Mouse (Mus musculus) intestine, embryonic 15.5 days (tissue): ENCODE measurements around the gene Uvssa. TPM values are rescaled to one million over a fixed set of nuclear protein-coding genes. Genes with fewer than 3 reads are reported as not detected.
"Not testable (repeated sequence)": the region's sequence is repeated elsewhere in the genome, so short reads cannot be mapped to it uniquely, and the experiment has no call there.

Experiments
- ATAC-seq: fragments of 200-750 bp; cut with Nextera tagmentation; 2 replicates; pipeline ENCODE4 v1.8.0; 2017; ENCODE audit warnings: moderate TSS enrichment, moderate library complexity
- H3K27ac ChIP-seq: fragments of 300-500 bp; sonication (generic); 2 replicates; pipeline ENCODE4 v1.5.1; 2015; ENCODE audit warnings: mild to moderate bottlenecking, inconsistent platforms
- H3K27me3 ChIP-seq: fragments of 300-500 bp; sonication (generic); replicated peaks from 2 replicates; pipeline ENCODE4 v1.6.1; 2015; ENCODE audit warnings: inconsistent platforms
- H3K36me3 ChIP-seq: fragments of 300-500 bp; sonication (generic); 2 replicates; pipeline ENCODE4 v1.6.1; 2015; ENCODE audit warnings: inconsistent platforms
- H3K4me1 ChIP-seq: fragments of 300-500 bp; sonication (generic); replicated peaks from 2 replicates; pipeline ENCODE4 v1.6.1; 2015; ENCODE audit warnings: inconsistent platforms
- H3K4me2 ChIP-seq: fragments of 300-500 bp; sonication (generic); replicated peaks from 2 replicates; pipeline ENCODE4 v1.6.1; 2015; ENCODE audit warnings: mild to moderate bottlenecking, inconsistent platforms
- H3K4me3 ChIP-seq: fragments of 300-500 bp; sonication (generic); replicated peaks from 2 replicates; pipeline ENCODE4 v1.5.1; 2015; ENCODE audit warnings: inconsistent platforms
- H3K9ac ChIP-seq: fragments of 300-500 bp; sonication (generic); 2 replicates; pipeline ENCODE4 v1.6.1; 2015; ENCODE audit warnings: inconsistent platforms
- H3K9me3 ChIP-seq: fragments of 300-500 bp; sonication (generic); 2 replicates; pipeline ENCODE4 v1.6.1; 2016; ENCODE audit warnings: inconsistent platforms
- WGBS: fragments of 180-500 bp; shearing (Covaris S2); methylation state at CpG from one replicate; pipeline ENCODE4 v1.1.7; 2015; 5-methylcytosine and 5-hydroxymethylcytosine counted together
- polyA plus RNA-seq: library from polyadenylated mRNA; unstranded; fragments of >200 nt; fragmentation: Nextera tagmentation; extraction: Ambion mirVana; gene quantifications from 2 replicates; pipeline ENCODE4 v1.2.1, GENCODE M21; 2015

Gene Uvssa
- 6.7 and 6.8 TPM in 2 replicates for polyA plus RNA-seq

DNA sequence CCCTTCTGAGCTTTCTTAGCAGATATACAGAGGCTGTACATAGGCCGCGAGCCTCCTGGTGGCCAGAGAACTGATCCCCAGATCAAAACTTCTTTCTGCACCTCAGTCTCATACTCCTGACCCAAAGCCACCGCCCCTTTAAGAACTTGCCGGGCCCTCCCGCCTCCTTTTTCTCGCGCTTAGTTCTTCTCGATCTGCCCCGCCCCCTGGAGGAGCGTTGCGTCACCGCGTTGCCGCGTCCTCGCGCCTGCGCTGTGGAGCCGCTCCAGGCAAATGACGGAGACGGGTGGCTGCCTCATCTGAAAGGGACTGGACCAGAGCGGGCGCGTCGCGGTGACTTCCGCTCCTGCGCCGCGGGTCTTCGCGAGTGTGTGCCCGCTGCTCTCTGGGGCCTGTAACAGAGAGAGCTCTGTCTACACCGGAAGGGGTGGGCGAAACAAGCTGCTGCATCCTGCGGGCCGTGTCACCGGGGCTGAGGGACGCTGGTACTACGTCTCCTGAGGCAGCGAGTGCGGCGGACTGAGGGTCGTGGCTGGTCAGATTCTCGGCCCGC lies at the start of gene Uvssa:
Gene Uvssa (plus strand): TSS at position 248 of the 553 bp plus-strand sequence.
- WGBS: under 1% methylated on average over 46 of the region's 46 CpGs
- peak within 1 kb of the TSS; percentile 66 for H3K4me3 ChIP-seq
- no peaks in the 10 kb centered on the region for H3K9me3 ChIP-seq
- peak within 1 kb of the TSS; percentile 85 for H3K4me2 ChIP-seq
- no peaks in the 10 kb centered on the region for H3K27me3 ChIP-seq
- ATAC-seq: peak; percentile 98
- H3K4me1 ChIP-seq: peaks cover 4% of the 10 kb centered on the region
- peak within 1 kb of the TSS; percentile 97 for H3K27ac ChIP-seq
- 0 out of 2 replicates have a peak, but pooled peaks cover 8% of the 10 kb centered on the region for H3K36me3 ChIP-seq
- H3K9ac ChIP-seq: peak within 1 kb of the TSS; percentile 80

DNA sequence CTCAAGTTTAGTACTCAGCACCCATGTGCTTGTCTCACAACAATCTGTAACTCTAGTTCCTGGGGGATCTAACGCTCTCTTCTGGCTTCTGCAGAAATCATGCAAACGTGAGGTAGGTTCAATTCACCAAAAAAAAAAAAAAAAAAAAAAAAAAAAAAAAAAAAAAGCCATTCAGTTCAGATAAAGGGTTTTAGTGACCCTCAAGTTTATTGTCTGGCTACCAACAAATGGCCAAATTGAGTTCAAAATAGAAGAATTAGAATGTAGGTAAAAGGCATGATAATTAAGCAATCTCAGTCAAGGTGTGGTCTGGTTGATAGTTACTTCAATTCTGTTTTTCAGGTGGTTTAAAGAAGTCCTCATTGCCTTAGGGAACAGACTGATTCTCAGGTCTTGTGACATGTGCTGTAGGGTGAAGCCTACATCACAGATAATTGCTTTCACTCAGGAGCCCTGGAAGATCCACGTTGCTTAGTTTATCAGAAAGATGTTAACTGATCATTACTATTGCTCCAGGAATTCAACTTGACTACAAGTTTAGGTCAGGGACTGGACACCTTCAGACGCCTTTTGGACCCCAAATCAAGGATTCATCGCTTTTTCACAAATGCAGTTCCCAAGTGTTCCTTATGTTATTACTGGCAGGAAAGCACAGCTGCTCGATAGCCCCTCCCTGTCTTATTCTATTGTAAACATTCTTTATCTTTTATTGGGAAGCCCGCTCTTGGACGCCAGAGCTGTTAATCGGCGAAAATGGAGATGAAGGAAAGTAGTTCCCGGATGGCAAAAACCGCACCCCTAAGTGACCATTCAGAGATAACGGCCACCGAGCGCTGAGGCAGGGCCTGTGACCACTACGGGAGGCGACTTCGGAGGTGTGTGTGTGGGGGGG lies 43.7 kb upstream of the Uvssa start:
- H3K27ac ChIP-seq: peak overlapping the region; percentile 82
- peaks cover 13% of the 10 kb centered on the region; the same call in 1 of the 2 replicates for H3K4me1 ChIP-seq
- H3K9ac ChIP-seq: peak overlapping the region; percentile 64
- no peaks in the 10 kb centered on the region for H3K27me3 ChIP-seq
- no peaks in the 10 kb centered on the region for H3K9me3 ChIP-seq
- 20% methylated on average over 18 of the region's 18 CpGs for WGBS
- H3K36me3 ChIP-seq: peaks cover 8% of the 10 kb centered on the region; the same call in 1 of the 2 replicates
- peak overlapping the region; percentile 99 for H3K4me3 ChIP-seq
- peak overlapping the region; percentile 72 for H3K4me2 ChIP-seq
- ATAC-seq: no peak

DNA sequence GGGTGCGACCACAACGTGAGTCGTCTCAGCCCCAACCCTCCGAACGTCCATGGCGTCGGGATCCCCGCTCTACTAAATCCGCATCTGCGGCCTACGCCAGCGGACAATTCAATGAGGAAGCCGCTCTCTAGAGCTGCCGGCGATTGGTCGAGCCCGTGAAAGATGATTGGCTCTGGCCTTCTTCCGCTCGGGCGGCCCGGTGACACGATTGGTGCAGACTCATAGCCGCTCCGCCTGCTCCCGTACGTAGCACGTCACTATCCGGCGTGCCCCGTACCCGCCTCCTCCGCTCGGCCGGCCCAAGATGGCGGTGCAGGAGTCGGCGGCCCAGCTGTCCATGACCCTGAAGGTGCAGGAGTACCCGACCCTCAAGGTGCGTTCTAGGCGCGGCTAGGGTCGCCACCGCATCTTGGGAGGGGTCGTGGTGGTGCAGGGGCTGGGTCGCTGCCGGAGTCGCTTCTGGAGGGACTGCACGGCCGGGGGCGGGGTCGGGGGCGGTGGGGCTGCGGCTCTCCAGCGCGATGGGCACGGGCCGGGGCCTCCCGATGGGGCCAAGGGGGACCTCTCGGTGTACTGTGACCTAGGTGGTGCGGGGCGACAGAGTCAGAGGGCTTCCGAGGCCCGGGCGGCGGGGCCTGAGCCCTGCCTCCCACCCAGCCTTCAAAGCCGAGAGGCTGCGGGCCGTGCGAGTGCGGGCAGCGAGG lies 42.9 kb upstream of the Uvssa start, which contains the start of gene Maea:
Gene Maea (plus strand): TSS at position 237 of the 704 bp plus-strand sequence.
- H3K4me2 ChIP-seq: peak within 1 kb of the TSS; percentile 74
- ATAC-seq: peak; percentile 100
- H3K4me1 ChIP-seq: peaks cover 13% of the 10 kb centered on the region; the same call in 1 of the 2 replicates
- peak within 1 kb of the TSS; percentile 99 for H3K4me3 ChIP-seq
- under 1% methylated on average over 71 of the region's 71 CpGs for WGBS
- no peaks in the 10 kb centered on the region for H3K27me3 ChIP-seq
- no peaks in the 10 kb centered on the region for H3K9me3 ChIP-seq
- peak within 1 kb of the TSS; percentile 85 for H3K27ac ChIP-seq
- peaks cover 8% of the 10 kb centered on the region; the same call in 1 of the 2 replicates for H3K36me3 ChIP-seq
- peak within 1 kb of the TSS; percentile 97 for H3K9ac ChIP-seq

DNA sequence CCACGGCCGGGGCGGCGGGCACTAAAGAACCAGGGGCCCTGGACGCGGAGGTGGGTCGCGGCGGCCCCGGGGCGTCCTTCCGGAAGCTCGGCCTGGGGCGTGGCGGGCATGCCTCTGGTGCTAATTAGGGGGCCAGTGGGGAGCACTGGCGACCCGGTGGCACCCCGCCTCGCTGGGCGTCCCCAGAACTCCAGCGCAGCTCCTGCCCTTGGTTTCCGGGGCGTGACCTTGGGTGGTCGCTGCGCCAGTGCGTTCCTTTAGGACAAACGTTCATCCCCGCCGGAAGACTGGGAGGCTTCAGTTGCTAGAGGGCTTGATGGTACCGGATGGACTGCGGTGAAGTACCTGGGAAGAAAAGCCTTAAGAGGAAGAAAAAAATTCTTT lies 42.4 kb upstream of the Uvssa start:
- peak overlapping the region; percentile 74 for H3K4me2 ChIP-seq
- peak overlapping the region; percentile 97 for H3K9ac ChIP-seq
- under 1% methylated on average over 31 of the region's 31 CpGs for WGBS
- H3K27me3 ChIP-seq: no peaks in the 10 kb centered on the region
- H3K36me3 ChIP-seq: peaks cover 8% of the 10 kb centered on the region; the same call in 1 of the 2 replicates
- no peak; the same call in 1 of the 2 replicates for ATAC-seq
- no peaks in the 10 kb centered on the region for H3K9me3 ChIP-seq
- H3K4me1 ChIP-seq: peaks cover 13% of the 10 kb centered on the region; the same call in 1 of the 2 replicates
- peak overlapping the region; percentile 99 for H3K4me3 ChIP-seq
- H3K27ac ChIP-seq: peak overlapping the region; percentile 85

DNA sequence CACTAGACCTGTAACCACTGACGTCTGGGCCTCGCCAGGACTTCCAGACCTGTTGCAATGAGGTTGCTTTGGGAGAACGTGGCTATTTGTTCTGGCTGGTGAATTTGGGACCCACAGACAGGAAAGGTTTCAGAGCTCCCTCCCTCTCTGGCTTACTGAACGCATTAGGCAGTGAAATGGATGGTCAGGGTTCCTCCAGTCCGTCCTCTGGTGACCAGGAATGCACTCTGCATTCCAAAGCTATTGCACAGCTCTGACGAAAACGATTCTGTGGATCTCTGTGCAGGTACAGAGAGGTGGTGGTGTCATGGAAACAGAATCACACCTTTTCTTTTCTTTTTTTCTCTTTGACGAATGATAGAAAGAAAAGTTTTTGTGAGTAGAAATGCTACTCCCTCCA lies 41.1 kb upstream of the Uvssa start:
- peaks cover 13% of the 10 kb centered on the region; the same call in 1 of the 2 replicates for H3K4me1 ChIP-seq
- no peak overlapping the region for H3K27ac ChIP-seq
- no peak overlapping the region for H3K4me3 ChIP-seq
- H3K9ac ChIP-seq: no peak overlapping the region
- no peaks in the 10 kb centered on the region for H3K9me3 ChIP-seq
- no peak for ATAC-seq
- peak overlapping the region; percentile 74 for H3K4me2 ChIP-seq
- 66% methylated on average over 8 of the region's 8 CpGs for WGBS
- H3K36me3 ChIP-seq: peaks cover 8% of the 10 kb centered on the region; the same call in 1 of the 2 replicates
- no peaks in the 10 kb centered on the region for H3K27me3 ChIP-seq

DNA sequence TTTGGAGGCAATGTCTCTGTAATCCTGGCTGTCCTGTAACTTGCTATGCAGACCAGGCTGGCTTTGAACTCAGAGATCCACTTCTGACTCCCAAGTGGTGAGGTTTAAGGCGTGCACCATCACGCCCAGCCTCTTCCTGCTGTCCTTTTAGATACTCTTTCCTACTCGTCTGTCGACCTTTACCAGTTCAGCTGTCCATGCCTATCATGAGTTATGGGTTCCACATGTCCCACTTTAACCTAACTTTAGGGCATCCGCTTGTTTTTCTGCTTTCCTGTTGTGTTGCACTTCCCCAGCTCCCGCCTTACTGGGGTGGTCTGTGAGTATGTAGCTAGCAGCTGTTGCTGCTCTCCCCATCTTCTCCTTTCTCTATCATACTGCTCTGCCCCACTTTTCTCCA lies 37.2 kb upstream of the Uvssa start:
- Histone ChIP-seq H3K4me2 (no peak overlapping the region), H3K36me3 (peaks cover 8% of the 10 kb centered on the region; the same call in 1 of the 2 replicates), H3K27me3 (no peaks in the 10 kb centered on the region), H3K4me3 (no peak overlapping the region), H3K27ac (no peak overlapping the region), H3K4me1 (peaks cover 11% of the 10 kb centered on the region; the same call in 1 of the 2 replicates), H3K9me3 (no peaks in the 10 kb centered on the region), H3K9ac (no peak overlapping the region)
- ATAC-seq: no peak
- 77% methylated on average over 6 of the region's 6 CpGs for WGBS

DNA sequence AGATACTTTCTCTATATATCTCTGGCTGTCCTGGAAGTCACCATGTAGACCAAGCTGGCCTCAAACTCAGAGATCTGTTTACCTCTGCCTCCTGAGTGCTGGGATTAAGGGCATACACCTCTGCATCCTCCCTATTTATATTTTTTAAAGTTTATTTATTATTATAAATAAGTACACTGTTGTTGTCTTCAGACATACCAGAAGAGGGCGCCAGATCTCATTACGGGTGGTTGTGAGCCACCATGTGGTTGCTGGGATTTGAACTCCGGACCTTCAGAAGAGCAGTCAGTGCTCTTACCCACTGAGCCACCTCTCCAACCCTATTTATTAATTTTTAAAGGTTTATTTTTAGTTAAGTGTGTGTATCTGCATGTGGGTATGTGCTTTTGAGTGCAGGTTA lies 36.1 kb upstream of the Uvssa start:
- not testable (repeated sequence) for H3K4me2 ChIP-seq, H3K36me3 ChIP-seq, H3K4me3 ChIP-seq, H3K27me3 ChIP-seq, H3K27ac ChIP-seq, H3K9ac ChIP-seq, ATAC-seq, H3K4me1 ChIP-seq, H3K9me3 ChIP-seq
- WGBS: 68% methylated on average over 3 of the region's 3 CpGs

DNA sequence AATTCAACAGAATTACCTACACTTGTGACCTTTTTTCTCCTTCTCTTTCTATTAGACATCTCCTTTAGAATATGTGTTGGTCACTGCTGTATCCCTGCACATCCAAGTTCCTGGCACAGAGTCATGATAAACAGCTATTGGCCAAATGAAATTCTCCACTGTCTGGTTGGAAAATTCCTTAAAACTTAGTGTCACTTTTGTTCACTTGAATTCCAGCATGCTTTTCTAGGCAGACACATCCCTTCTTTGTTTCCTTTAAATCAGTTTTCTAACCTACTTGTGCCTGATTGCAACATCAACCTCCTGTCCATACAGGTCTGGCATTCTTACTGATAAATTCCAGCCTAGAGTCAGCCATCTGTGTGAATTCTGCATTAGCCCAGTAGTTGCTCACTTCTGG lies 35.5 kb upstream of the Uvssa start:
- H3K9ac ChIP-seq: no peak overlapping the region
- H3K27me3 ChIP-seq: no peaks in the 10 kb centered on the region
- no peak for ATAC-seq

DNA sequence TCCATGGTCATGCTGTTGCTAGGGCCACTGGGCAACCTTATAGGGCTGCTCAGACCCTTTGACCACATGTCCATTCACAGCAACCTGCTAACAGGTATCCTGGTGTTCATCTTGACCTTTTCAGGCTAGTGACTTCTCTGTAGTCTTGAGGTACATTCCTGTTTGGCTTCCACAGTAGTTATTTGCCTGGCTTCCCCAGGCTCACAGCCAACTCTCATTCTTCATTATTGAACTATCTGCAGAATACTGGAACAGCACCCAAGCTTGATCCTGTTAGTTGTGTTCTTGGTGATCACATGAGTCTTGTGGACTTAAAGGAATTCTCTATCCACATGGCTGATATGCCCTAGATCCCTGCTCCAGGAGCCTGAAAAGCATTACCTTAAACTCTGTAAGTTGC lies 34.8 kb upstream of the Uvssa start:
- H3K9ac ChIP-seq: no peak overlapping the region
- H3K27me3 ChIP-seq: no peaks in the 10 kb centered on the region
- no peak overlapping the region for H3K4me2 ChIP-seq
- no peaks in the 10 kb centered on the region for H3K4me1 ChIP-seq
- H3K4me3 ChIP-seq: no peak overlapping the region
- ATAC-seq: no peak
- H3K27ac ChIP-seq: no peak overlapping the region
- peaks cover 8% of the 10 kb centered on the region; the same call in 1 of the 2 replicates for H3K36me3 ChIP-seq
- no peaks in the 10 kb centered on the region for H3K9me3 ChIP-seq

More for the DNA sequence above, 35.5 kb upstream of the Uvssa start:
- H3K36me3 ChIP-seq: peaks cover 8% of the 10 kb centered on the region; the same call in 1 of the 2 replicates
- H3K4me2 ChIP-seq: no peak overlapping the region
- no peaks in the 10 kb centered on the region for H3K4me1 ChIP-seq
- no peaks in the 10 kb centered on the region for H3K9me3 ChIP-seq
- no peak overlapping the region for H3K4me3 ChIP-seq
- H3K27ac ChIP-seq: no peak overlapping the region

DNA sequence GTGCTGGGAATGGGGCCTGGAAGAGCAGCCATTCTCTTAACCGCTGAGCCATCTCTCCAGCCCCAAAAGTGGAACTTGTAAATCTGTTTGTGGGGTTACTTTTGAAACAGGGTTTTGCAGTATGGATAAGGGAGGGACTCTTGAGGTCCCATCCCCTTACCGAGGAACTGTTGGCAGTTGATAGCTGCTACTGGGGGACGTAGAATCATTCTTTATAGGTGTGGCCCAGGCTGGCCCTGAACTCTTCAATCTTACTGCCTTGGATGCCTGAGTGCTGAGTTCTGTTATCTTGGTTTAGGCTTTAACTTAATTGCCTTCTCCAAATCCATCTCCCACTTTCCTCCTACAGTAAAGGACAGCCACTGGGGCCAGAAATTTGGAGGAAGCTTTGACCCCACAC lies 34.3 kb upstream of the Uvssa start:
- Histone ChIP-seq H3K36me3 (peaks cover 5% of the 10 kb centered on the region; the same call in 1 of the 2 replicates), H3K4me1 (no peaks in the 10 kb centered on the region), H3K4me3 (no peak overlapping the region), H3K4me2 (no peak overlapping the region), H3K27me3 (no peaks in the 10 kb centered on the region), H3K9me3 (no peaks in the 10 kb centered on the region), H3K27ac (no peak overlapping the region), H3K9ac (no peak overlapping the region)
- no peak for ATAC-seq
- 79% methylated on average over 3 of the region's 3 CpGs for WGBS

DNA sequence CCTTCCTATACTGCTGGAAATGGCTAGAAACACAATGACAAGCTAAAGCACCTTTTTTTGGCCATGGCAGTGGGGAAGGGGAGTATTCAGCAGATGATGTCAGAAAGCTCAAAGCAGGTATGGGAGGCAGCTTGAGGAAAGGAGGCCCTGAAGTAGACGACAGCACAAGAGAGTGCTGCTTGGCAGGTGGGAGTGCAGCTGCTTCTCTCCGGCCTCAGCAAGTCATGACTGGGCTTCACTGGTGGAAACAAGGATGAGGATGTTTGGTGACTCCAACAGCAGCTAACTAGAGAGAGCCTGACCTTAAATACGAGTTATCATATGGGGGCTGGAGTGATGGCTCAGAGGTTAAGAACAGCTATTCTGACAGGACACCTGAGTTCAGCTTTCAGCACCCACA lies 30.7 kb upstream of the Uvssa start:
- ATAC-seq: no peak
- 72% methylated on average over 3 of the region's 3 CpGs for WGBS

DNA sequence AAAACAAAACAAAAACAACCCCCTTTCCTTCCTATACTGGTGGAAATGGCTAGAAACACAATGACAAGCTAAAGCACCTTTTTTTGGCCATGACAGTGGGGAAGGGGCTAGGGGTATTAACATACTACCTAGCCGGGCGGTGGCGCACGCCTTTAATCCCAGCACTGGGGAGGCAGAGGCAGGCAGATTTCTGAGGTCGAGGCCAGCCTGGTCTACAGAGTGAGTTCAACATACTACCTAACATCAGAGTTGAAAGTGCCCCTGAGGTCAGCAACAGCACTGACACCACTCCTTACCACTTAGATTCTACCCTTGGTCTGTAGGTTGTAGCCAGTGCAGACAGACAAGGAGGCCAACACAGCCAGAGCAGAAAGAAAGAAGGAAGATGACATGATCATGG lies 29.1 kb upstream of the Uvssa start:
- Histone ChIP-seq H3K9me3 (no peaks in the 10 kb centered on the region), H3K4me3 (no peak overlapping the region), H3K4me2 (no peak overlapping the region), H3K36me3 (no peaks in the 10 kb centered on the region), H3K27me3 (no peaks in the 10 kb centered on the region), H3K9ac (no peak overlapping the region), H3K27ac (no peak overlapping the region), H3K4me1 (peaks cover 3% of the 10 kb centered on the region; the same call in 1 of the 2 replicates)
- ATAC-seq: no peak
- 94% methylated on average over 5 of the region's 5 CpGs for WGBS

More for the DNA sequence above, 30.7 kb upstream of the Uvssa start:
- Histone ChIP-seq H3K4me2 (no peak overlapping the region), H3K27ac (no peak overlapping the region), H3K27me3 (no peaks in the 10 kb centered on the region), H3K36me3 (no peaks in the 10 kb centered on the region), H3K9ac (no peak overlapping the region), H3K9me3 (no peaks in the 10 kb centered on the region), H3K4me1 (peaks cover 3% of the 10 kb centered on the region; the same call in 1 of the 2 replicates), H3K4me3 (no peak overlapping the region)
